Mouse (Mus musculus): ENCODE results near the gene Gyg. TPM values are rescaled to one million over a fixed set of nuclear protein-coding genes. Genes with fewer than 3 reads are reported as not detected.
A peak's percentile ranks its signal among the peaks of the same experiment; 100 is the strongest.

Gyg gene
- total and polyA plus RNA-seq, 2 experiments from 2014 or later = 35.9 to 69.3 TPM

GRCm38 (mm10) chr3:20155476-20155875, 359 bp upstream of the Gyg start:
- Histone ChIP-seq H3K36me3 (ENCODE audit: insufficient read depth) (0 out of 2 replicates have a peak, but pooled peaks cover 3% of the 10 kb centered on the region), H3K9me3 (ENCODE audit: low read length) (no peaks in the 10 kb centered on the region), H3K4me3 (ENCODE audit: low read depth, low read length) (peak overlapping the region; percentile 73; the same call in 1 of the 2 replicates), H3K4me1 (ENCODE audit: insufficient read depth) (0 out of 2 replicates have a peak, but pooled peaks cover 6% of the 10 kb centered on the region), H3K4me2 (ENCODE audit: low read depth) (peak overlapping the region; percentile 74), H3K9ac (no peak overlapping the region), H3K27ac (ENCODE audit: low read depth, low read length) (no peak overlapping the region), H3K27me3 (ENCODE audit: insufficient read depth, low read length) (no peaks in the 10 kb centered on the region)
- ATAC-seq = no peak
- 83% methylated on average over 6 of the region's 6 CpGs for WGBS
- DNase-seq = no peak
- TF ChIP-seq CTCF (IDR thresholded peaks at IDR 0.05; ENCODE audit: low read depth) = no peak

- peaks cover 17% of the 10 kb centered on the region; the same call in 1 of the 2 replicates for H3K36me3 ChIP-seq (ENCODE audit: insufficient read depth)
- DNase-seq (no peak), ATAC-seq (no peak)
- H3K4me1 ChIP-seq (ENCODE audit: insufficient read depth) = 0 out of 2 replicates have a peak, but pooled peaks cover 6% of the 10 kb centered on the region
- H3K27me3 ChIP-seq (ENCODE audit: insufficient read depth, low read length) = no peaks in the 10 kb centered on the region
- TF ChIP-seq CTCF (IDR thresholded peaks at IDR 0.05; ENCODE audit: low read depth) = no peak
- no peak overlapping the region for H3K4me2 ChIP-seq (ENCODE audit: low read depth)
- no peak overlapping the region for H3K27ac ChIP-seq (ENCODE audit: low read depth, low read length)
- no peak overlapping the region for H3K4me3 ChIP-seq (ENCODE audit: low read depth, low read length)
- no peak overlapping the region for H3K9ac ChIP-seq
- no peaks in the 10 kb centered on the region for H3K9me3 ChIP-seq (ENCODE audit: low read length)
- 95% methylated on average over 3 of the region's 3 CpGs for WGBS
These were observed 3.5 kb downstream of the Gyg start for GRCm38 (mm10) chr3:20151651-20152050.

- TF ChIP-seq CTCF (IDR thresholded peaks at IDR 0.05; ENCODE audit: low read depth) = no peak
- Histone ChIP-seq H3K4me1 (ENCODE audit: insufficient read depth) (0 out of 2 replicates have a peak, but pooled peaks cover 6% of the 10 kb centered on the region), H3K36me3 (ENCODE audit: insufficient read depth) (peaks cover 17% of the 10 kb centered on the region; the same call in 1 of the 2 replicates), H3K4me2 (ENCODE audit: low read depth) (no peak overlapping the region), H3K4me3 (ENCODE audit: low read depth, low read length) (no peak overlapping the region), H3K27me3 (ENCODE audit: insufficient read depth, low read length) (no peaks in the 10 kb centered on the region), H3K27ac (ENCODE audit: low read depth, low read length) (no peak overlapping the region), H3K9me3 (ENCODE audit: low read length) (no peaks in the 10 kb centered on the region), H3K9ac (no peak overlapping the region)
- ATAC-seq (no peak), DNase-seq (no peak)
- 71% methylated on average over 2 of the region's 2 CpGs for WGBS
These were observed 4.6 kb downstream of the Gyg start for GRCm38 (mm10) chr3:20150511-20150910.

- Histone ChIP-seq H3K4me2 (ENCODE audit: low read depth) (no peak overlapping the region), H3K9me3 (ENCODE audit: low read length) (no peaks in the 10 kb centered on the region), H3K9ac (no peak overlapping the region), H3K27me3 (ENCODE audit: insufficient read depth, low read length) (no peaks in the 10 kb centered on the region), H3K27ac (ENCODE audit: low read depth, low read length) (no peak overlapping the region), H3K4me1 (ENCODE audit: insufficient read depth) (no peaks in the 10 kb centered on the region), H3K4me3 (ENCODE audit: low read depth, low read length) (no peak overlapping the region), H3K36me3 (ENCODE audit: insufficient read depth) (peaks cover 17% of the 10 kb centered on the region; the same call in 1 of the 2 replicates)
- no peak for TF ChIP-seq CTCF (IDR thresholded peaks at IDR 0.05; ENCODE audit: low read depth)
- WGBS = 85% methylated on average over 5 of the region's 5 CpGs
- DNase-seq (no peak), ATAC-seq (peak; percentile 13; the same call in 1 of the 2 replicates)
These were observed 7.5 kb downstream of the Gyg start for GRCm38 (mm10) chr3:20147647-20148046.

GRCm38 (mm10) chr3:20146884-20147395, 8.2 kb downstream of the Gyg start:
- DNase-seq = peak; percentile 50
- ATAC-seq = peak; percentile 91
- Histone ChIP-seq H3K4me2 (ENCODE audit: low read depth) (no peak overlapping the region), H3K36me3 (ENCODE audit: insufficient read depth) (peaks cover 17% of the 10 kb centered on the region; the same call in 1 of the 2 replicates), H3K4me1 (ENCODE audit: insufficient read depth) (no peaks in the 10 kb centered on the region), H3K9ac (no peak overlapping the region), H3K27ac (ENCODE audit: low read depth, low read length) (peak overlapping the region; percentile 45), H3K27me3 (ENCODE audit: insufficient read depth, low read length) (no peaks in the 10 kb centered on the region), H3K4me3 (ENCODE audit: low read depth, low read length) (no peak overlapping the region), H3K9me3 (ENCODE audit: low read length) (no peaks in the 10 kb centered on the region)
- TF ChIP-seq CTCF (IDR thresholded peaks at IDR 0.05; ENCODE audit: low read depth) = no peak
- 37% methylated on average over 7 of the region's 7 CpGs for WGBS

- no peak for TF ChIP-seq CTCF (IDR thresholded peaks at IDR 0.05; ENCODE audit: low read depth)
- H3K4me3 ChIP-seq (ENCODE audit: low read depth, low read length) = no peak overlapping the region
- H3K9me3 ChIP-seq (ENCODE audit: low read length) = no peaks in the 10 kb centered on the region
- no peak for ATAC-seq
- H3K9ac ChIP-seq = no peak overlapping the region
- H3K27ac ChIP-seq (ENCODE audit: low read depth, low read length) = no peak overlapping the region
- no peaks in the 10 kb centered on the region for H3K27me3 ChIP-seq (ENCODE audit: insufficient read depth, low read length)
- peaks cover 17% of the 10 kb centered on the region; the same call in 1 of the 2 replicates for H3K36me3 ChIP-seq (ENCODE audit: insufficient read depth)
- 35% methylated on average over 1 of the region's 1 CpGs for WGBS
- no peaks in the 10 kb centered on the region for H3K4me1 ChIP-seq (ENCODE audit: insufficient read depth)
- H3K4me2 ChIP-seq (ENCODE audit: low read depth) = no peak overlapping the region
- no peak for DNase-seq
These were observed 9.4 kb downstream of the Gyg start for GRCm38 (mm10) chr3:20145696-20146113.

- no peaks in the 10 kb centered on the region for H3K4me1 ChIP-seq (ENCODE audit: insufficient read depth)
- H3K4me3 ChIP-seq (ENCODE audit: low read depth, low read length) = no peak overlapping the region
- no peak overlapping the region for H3K9ac ChIP-seq
- no peak for TF ChIP-seq CTCF (IDR thresholded peaks at IDR 0.05; ENCODE audit: low read depth)
- no peak overlapping the region for H3K27ac ChIP-seq (ENCODE audit: low read depth, low read length)
- no peak for ATAC-seq
- no peak overlapping the region for H3K4me2 ChIP-seq (ENCODE audit: low read depth)
- H3K27me3 ChIP-seq (ENCODE audit: insufficient read depth, low read length) = no peaks in the 10 kb centered on the region
- whole genome bisulfite sequencing = 21% methylated on average over 2 of the region's 2 CpGs
- DNase-seq = no peak
- H3K36me3 ChIP-seq (ENCODE audit: insufficient read depth) = peaks cover 11% of the 10 kb centered on the region; the same call in 1 of the 2 replicates
- no peaks in the 10 kb centered on the region for H3K9me3 ChIP-seq (ENCODE audit: low read length)
These were observed 10.7 kb downstream of the Gyg start for GRCm38 (mm10) chr3:20144401-20144800.

All from forebrain, postnatal 0 days (tissue).